8 mouse cellular contexts compared by ENCODE assay signal in genomic region chr4:128688513-128688913, GRCm38 (mm10). TPM values are rescaled to one million over a fixed set of nuclear protein-coding genes. Genes with fewer than 3 reads are reported as not detected.
DNase-seq lines count a peak whose midpoint lies in the region; ATAC-seq lines count a peak whose summit lies in the region.

No protein-coding gene starts in this region.

- peaks cover 52% of the 10 kb centered on the region for H3K4me1 ChIP-seq in midbrain, embryonic 12.5 days
- peaks cover 4% of the 10 kb centered on the region for H3K4me1 ChIP-seq in midbrain, embryonic 11.5 days (ENCODE audit: control insufficient read depth, insufficient read depth, low read length)
- peaks cover 55% of the 10 kb centered on the region for H3K4me1 ChIP-seq in hindbrain, embryonic 16.5 days (ENCODE audit: control insufficient read depth, insufficient read depth, low read depth, low read length)
- H3K4me1 ChIP-seq in neural tube, embryonic 13.5 days (replicated peaks) = peaks cover 78% of the 10 kb centered on the region
- H3K4me1 ChIP-seq in kidney, embryonic 16.5 days (ENCODE audit: insufficient read depth, low read length) = peaks cover 46% of the 10 kb centered on the region

- H3K4me3 ChIP-seq in midbrain, embryonic 12.5 days = no peak overlapping the region
- H3K4me3 ChIP-seq in midbrain, embryonic 11.5 days (ENCODE audit: low read depth, low read length) = no peak overlapping the region
- peak overlapping the region; percentile 27 for H3K4me3 ChIP-seq in hindbrain, embryonic 16.5 days (ENCODE audit: low read length)
- peak overlapping the region; percentile 36 for H3K4me3 ChIP-seq in neural tube, embryonic 13.5 days
- H3K4me3 ChIP-seq in kidney, embryonic 16.5 days (ENCODE audit: low read length) = no peak overlapping the region

- ATAC-seq in midbrain, embryonic 12.5 days (ENCODE audit: low FRiP score, low read depth) = no peak
- ATAC-seq in midbrain, embryonic 11.5 days (ENCODE audit: low FRiP score) = no peak
- ATAC-seq in common myeloid progenitor, adult 5-6 weeks (replicated peaks; ENCODE audit: low read depth, poor library complexity, severe bottlenecking) = peak; percentile 67
- peak; percentile 58 for ATAC-seq in hindbrain, embryonic 16.5 days
- ATAC-seq in neural tube, embryonic 13.5 days (ENCODE audit: low read depth) = peak; percentile 66
- no peak for ATAC-seq in kidney, embryonic 16.5 days (ENCODE audit: low FRiP score, low TSS enrichment)
- no peak for ATAC-seq in inflammation-experienced regulatory T-cells, adult 6 months

- no peaks in the 10 kb centered on the region for H3K36me3 ChIP-seq in midbrain, embryonic 12.5 days
- H3K36me3 ChIP-seq in midbrain, embryonic 11.5 days (ENCODE audit: control insufficient read depth, insufficient read depth, low read length) = no peaks in the 10 kb centered on the region
- H3K36me3 ChIP-seq in hindbrain, embryonic 16.5 days (ENCODE audit: control insufficient read depth, insufficient read depth, low read length) = no peaks in the 10 kb centered on the region
- H3K36me3 ChIP-seq in neural tube, embryonic 13.5 days = no peaks in the 10 kb centered on the region
- no peaks in the 10 kb centered on the region for H3K36me3 ChIP-seq in kidney, embryonic 16.5 days (ENCODE audit: insufficient read depth, low read length)

- no peak overlapping the region; the same call in 1 of the 2 replicates for H3K9ac ChIP-seq in midbrain, embryonic 12.5 days (replicated peaks)
- H3K9ac ChIP-seq in midbrain, embryonic 11.5 days (ENCODE audit: low read length) = no peak overlapping the region
- 0 out of 2 replicates have a peak overlapping the region, but pooled peaks have one; percentile 54 for H3K9ac ChIP-seq in hindbrain, embryonic 16.5 days (ENCODE audit: low read depth, low read length)
- peak overlapping the region; percentile 68 for H3K9ac ChIP-seq in neural tube, embryonic 13.5 days
- no peak overlapping the region for H3K9ac ChIP-seq in kidney, embryonic 16.5 days (replicated peaks; ENCODE audit: low read length)

- H3K9me3 ChIP-seq in midbrain, embryonic 12.5 days = no peaks in the 10 kb centered on the region
- H3K9me3 ChIP-seq in midbrain, embryonic 11.5 days (ENCODE audit: control insufficient read depth, low read length) = no peaks in the 10 kb centered on the region
- H3K9me3 ChIP-seq in hindbrain, embryonic 16.5 days (ENCODE audit: control insufficient read depth, low read length) = no peaks in the 10 kb centered on the region
- 0 out of 2 replicates have a peak, but pooled peaks cover 4% of the 10 kb centered on the region for H3K9me3 ChIP-seq in neural tube, embryonic 13.5 days
- peaks cover 6% of the 10 kb centered on the region; the same call in 1 of the 2 replicates for H3K9me3 ChIP-seq in kidney, embryonic 16.5 days (ENCODE audit: low read length)

- H3K4me2 ChIP-seq in midbrain, embryonic 12.5 days (replicated peaks) = no peak overlapping the region
- no peak overlapping the region for H3K4me2 ChIP-seq in midbrain, embryonic 11.5 days
- H3K4me2 ChIP-seq in hindbrain, embryonic 16.5 days (ENCODE audit: low read length) = peak overlapping the region; percentile 54
- peak overlapping the region; percentile 60 for H3K4me2 ChIP-seq in neural tube, embryonic 13.5 days
- no peak overlapping the region for H3K4me2 ChIP-seq in kidney, embryonic 16.5 days (replicated peaks; ENCODE audit: low read depth, low read length)

- H3K27me3 ChIP-seq in midbrain, embryonic 12.5 days = no peaks in the 10 kb centered on the region
- H3K27me3 ChIP-seq in midbrain, embryonic 11.5 days (ENCODE audit: control insufficient read depth, insufficient read depth, low read length) = no peaks in the 10 kb centered on the region
- no peaks in the 10 kb centered on the region for H3K27me3 ChIP-seq in hindbrain, embryonic 16.5 days (replicated peaks; ENCODE audit: control insufficient read depth, insufficient read depth, low read length)
- H3K27me3 ChIP-seq in neural tube, embryonic 13.5 days = no peaks in the 10 kb centered on the region
- H3K27me3 ChIP-seq in kidney, embryonic 16.5 days (ENCODE audit: insufficient read depth, low read length) = no peaks in the 10 kb centered on the region

- no peak for DNase-seq in midbrain, embryonic 11.5 days (ENCODE audit: low spot score, missing footprints)
- DNase-seq in testis, postnatal 10 days (ENCODE audit: low spot score) = no peak

- H3K27ac ChIP-seq in midbrain, embryonic 12.5 days (replicated peaks) = peak overlapping the region; percentile 56
- H3K27ac ChIP-seq in midbrain, embryonic 11.5 days (ENCODE audit: low read depth, low read length) = no peak overlapping the region
- H3K27ac ChIP-seq in hindbrain, embryonic 16.5 days (ENCODE audit: low read depth, low read length) = peak overlapping the region; percentile 69
- H3K27ac ChIP-seq in neural tube, embryonic 13.5 days (replicated peaks) = peak overlapping the region; percentile 90
- H3K27ac ChIP-seq in kidney, embryonic 16.5 days (ENCODE audit: low read length) = no peak overlapping the region

- 60% methylated on average over 6 of the region's 6 CpGs for WGBS in midbrain, embryonic 12.5 days
- WGBS in midbrain, embryonic 11.5 days = 73% methylated on average over 6 of the region's 6 CpGs
- WGBS in hindbrain, embryonic 16.5 days = 28% methylated on average over 6 of the region's 6 CpGs
- 13% methylated on average over 6 of the region's 6 CpGs for WGBS in neural tube, embryonic 13.5 days
- 36% methylated on average over 6 of the region's 6 CpGs for WGBS in kidney, embryonic 16.5 days

RNA-seq across cellular contexts. Expression of gene Phc2, which starts 34.0 kb away (rescaled TPM):
- polyA plus RNA-seq in midbrain, embryonic 12.5 days (2016; fragmentation: Nextera tagmentation; extraction: Ambion mirVana) = 133 and 153 TPM in 2 replicates
- polyA plus RNA-seq in midbrain, embryonic 11.5 days (2014; fragmentation: Nextera tagmentation; extraction: Ambion mirVana) = 85.6 and 110 TPM in 2 replicates
- total RNA-seq in common myeloid progenitor, adult 5-6 weeks (2017) = 21.2 and 23.0 TPM in 2 replicates
- polyA plus RNA-seq in hindbrain, embryonic 16.5 days (2015; fragmentation: Nextera tagmentation; extraction: Ambion mirVana) = 19.9 and 23.5 TPM in 2 replicates
- 82.2 and 101 TPM in 2 replicates for polyA plus RNA-seq in neural tube, embryonic 13.5 days (2015; fragmentation: Nextera tagmentation; extraction: Ambion mirVana)
- 19.4 and 21.4 TPM in 2 replicates for polyA plus RNA-seq in kidney, embryonic 16.5 days (2015; fragmentation: Nextera tagmentation; extraction: Ambion mirVana)
- 10 to 100 TPM in 2 of 3 experiments, 1 to 10 TPM in 1; 9.9 to 16.1 (median 15.0) TPM for polyA plus RNA-seq in inflammation-experienced regulatory T-cells, adult 6 months (2017; shearing (Covaris generic))

Comparison
In these comparisons a context has a peak if more than half of its experiments do, and no peak if none do; other contexts are left out.
1. H3K27ac ChIP-seq: peak in midbrain, embryonic 12.5 days (single experiment), hindbrain, embryonic 16.5 days (single experiment) and neural tube, embryonic 13.5 days (single experiment); none in midbrain, embryonic 11.5 days (single experiment) and kidney, embryonic 16.5 days (single experiment).
2. ATAC-seq: peak in common myeloid progenitor, adult 5-6 weeks (single experiment), hindbrain, embryonic 16.5 days (single experiment) and neural tube, embryonic 13.5 days (single experiment); none in midbrain, embryonic 12.5 days (single experiment), midbrain, embryonic 11.5 days (single experiment), kidney, embryonic 16.5 days (single experiment) and inflammation-experienced regulatory T-cells, adult 6 months (single experiment).
3. H3K4me2 ChIP-seq: peak in hindbrain, embryonic 16.5 days (single experiment) and neural tube, embryonic 13.5 days (single experiment); none in midbrain, embryonic 12.5 days (single experiment), midbrain, embryonic 11.5 days (single experiment) and kidney, embryonic 16.5 days (single experiment).
4. H3K4me3 ChIP-seq: peak in hindbrain, embryonic 16.5 days (single experiment) and neural tube, embryonic 13.5 days (single experiment); none in midbrain, embryonic 12.5 days (single experiment), midbrain, embryonic 11.5 days (single experiment) and kidney, embryonic 16.5 days (single experiment).
5. H3K9ac ChIP-seq: peak in hindbrain, embryonic 16.5 days (single experiment) and neural tube, embryonic 13.5 days (single experiment); none in midbrain, embryonic 12.5 days (single experiment), midbrain, embryonic 11.5 days (single experiment) and kidney, embryonic 16.5 days (single experiment).